ENCODE assay signal across 8 mouse cellular contexts in genomic region chr6:72454833-72455373, GRCm38 (mm10). TPM values are rescaled to one million over a fixed set of nuclear protein-coding genes. Genes with fewer than 3 reads are reported as not detected.
DNase-seq lines count a peak whose midpoint lies in the region; ATAC-seq and TF ChIP-seq lines count a peak whose summit lies in the region.

No protein-coding gene starts in this region.

- TF ChIP-seq POLR2A in cerebellum, adult 2 months (IDR thresholded peaks at IDR 0.05; ENCODE audit: borderline replicate concordance, insufficient read depth, low read length): no peak

- H3K9ac ChIP-seq in embryonic facial prominence, embryonic 12.5 days: no peak overlapping the region
- 0 out of 2 replicates have a peak overlapping the region, but pooled peaks have one; percentile 31 for H3K9ac ChIP-seq in liver, embryonic 13.5 days
- H3K9ac ChIP-seq in midbrain, embryonic 15.5 days: no peak overlapping the region

- no peak for DNase-seq in embryonic facial prominence, embryonic 10.5 days (ENCODE audit: low spot score)
- no peak for DNase-seq in liver, embryonic 13.5 days
- no peak for DNase-seq in liver
- DNase-seq in gastrocnemius, postnatal 25 days: peak; percentile 40
- DNase-seq in cerebellum, adult 2 months: no peak
- no peak for DNase-seq in ovary, postnatal 36 days (ENCODE audit: low spot score)

- no peaks in the 10 kb centered on the region for H3K27me3 ChIP-seq in embryonic facial prominence, embryonic 12.5 days
- no peaks in the 10 kb centered on the region for H3K27me3 ChIP-seq in embryonic facial prominence, embryonic 10.5 days (replicated peaks; ENCODE audit: low read depth, poor library complexity, severe bottlenecking)
- H3K27me3 ChIP-seq in liver, embryonic 13.5 days: no peaks in the 10 kb centered on the region
- no peaks in the 10 kb centered on the region for H3K27me3 ChIP-seq in midbrain, embryonic 15.5 days (replicated peaks)
- H3K27me3 ChIP-seq in cerebellum, adult 2 months (ENCODE audit: control insufficient read depth, insufficient read depth, low read length): no peaks in the 10 kb centered on the region

- H3K4me2 ChIP-seq in embryonic facial prominence, embryonic 12.5 days (replicated peaks): no peak overlapping the region
- H3K4me2 ChIP-seq in liver, embryonic 13.5 days: 0 out of 2 replicates have a peak overlapping the region, but pooled peaks have one; percentile 9
- no peak overlapping the region for H3K4me2 ChIP-seq in midbrain, embryonic 15.5 days

- TF ChIP-seq CTCF in cerebellum, adult 2 months (IDR thresholded peaks at IDR 0.05; ENCODE audit: borderline replicate concordance, insufficient read depth, low read depth, low read length): no peak

- 0 out of 2 replicates have a peak, but pooled peaks have one; percentile 56 for ATAC-seq in embryonic facial prominence, embryonic 12.5 days (ENCODE audit: insufficient number of reproducible peaks, insufficient read depth, low FRiP score, low TSS enrichment)
- 0 out of 2 replicates have a peak, but pooled peaks have one; percentile 22 for ATAC-seq in liver, embryonic 13.5 days (ENCODE audit: low read depth)
- peak; percentile 62 for ATAC-seq in midbrain, embryonic 15.5 days (replicated peaks)

- H3K4me1 ChIP-seq in embryonic facial prominence, embryonic 12.5 days: peaks cover 11% of the 10 kb centered on the region
- H3K4me1 ChIP-seq in embryonic facial prominence, embryonic 10.5 days: peaks cover 17% of the 10 kb centered on the region
- peaks cover 46% of the 10 kb centered on the region for H3K4me1 ChIP-seq in liver, embryonic 13.5 days (replicated peaks)
- peaks cover 10% of the 10 kb centered on the region for H3K4me1 ChIP-seq in midbrain, embryonic 15.5 days
- no peaks in the 10 kb centered on the region for H3K4me1 ChIP-seq in cerebellum, adult 2 months (ENCODE audit: control insufficient read depth, insufficient read depth, low read length)

- no peak overlapping the region for H3K4me3 ChIP-seq in embryonic facial prominence, embryonic 12.5 days
- no peak overlapping the region for H3K4me3 ChIP-seq in embryonic facial prominence, embryonic 10.5 days
- no peak overlapping the region for H3K4me3 ChIP-seq in liver, embryonic 13.5 days (replicated peaks)
- H3K4me3 ChIP-seq in midbrain, embryonic 15.5 days: no peak overlapping the region
- H3K4me3 ChIP-seq in cerebellum, adult 2 months (replicated peaks; ENCODE audit: insufficient read depth, low read depth, low read length): no peak overlapping the region

- peak overlapping the region; percentile 43; the same call in 1 of the 2 replicates for H3K27ac ChIP-seq in embryonic facial prominence, embryonic 12.5 days
- no peak overlapping the region for H3K27ac ChIP-seq in embryonic facial prominence, embryonic 10.5 days (replicated peaks)
- peak overlapping the region; percentile 56 for H3K27ac ChIP-seq in liver, embryonic 13.5 days
- H3K27ac ChIP-seq in midbrain, embryonic 15.5 days: peak overlapping the region; percentile 53
- no peak overlapping the region for H3K27ac ChIP-seq in cerebellum, adult 2 months (ENCODE audit: insufficient read depth, low read length)

- H3K36me3 ChIP-seq in embryonic facial prominence, embryonic 12.5 days: no peaks in the 10 kb centered on the region
- no peaks in the 10 kb centered on the region for H3K36me3 ChIP-seq in embryonic facial prominence, embryonic 10.5 days (replicated peaks)
- H3K36me3 ChIP-seq in liver, embryonic 13.5 days: no peaks in the 10 kb centered on the region
- no peaks in the 10 kb centered on the region for H3K36me3 ChIP-seq in midbrain, embryonic 15.5 days (replicated peaks)

- H3K9me3 ChIP-seq in embryonic facial prominence, embryonic 12.5 days: no peaks in the 10 kb centered on the region
- no peaks in the 10 kb centered on the region for H3K9me3 ChIP-seq in embryonic facial prominence, embryonic 10.5 days
- no peaks in the 10 kb centered on the region for H3K9me3 ChIP-seq in liver, embryonic 13.5 days (replicated peaks)
- H3K9me3 ChIP-seq in midbrain, embryonic 15.5 days: no peaks in the 10 kb centered on the region

- 51% methylated on average over 7 of the region's 7 CpGs for WGBS in embryonic facial prominence, embryonic 12.5 days
- 68% methylated on average over 7 of the region's 7 CpGs for WGBS in embryonic facial prominence, embryonic 10.5 days
- 67% methylated on average over 7 of the region's 7 CpGs for WGBS in liver, embryonic 13.5 days (ENCODE audit: insufficient replicate concordance)
- 37% methylated on average over 7 of the region's 7 CpGs for WGBS in midbrain, embryonic 15.5 days
- 26% methylated on average over 7 of the region's 7 CpGs for WGBS in cerebellum, adult 2 months

RNA-seq across cellular contexts. Expression of gene Mat2a, which starts 15.5 kb away (rescaled TPM):
- polyA plus RNA-seq in embryonic facial prominence, embryonic 12.5 days (2016; fragmentation: Nextera tagmentation; extraction: Ambion mirVana): 387 and 404 TPM in 2 replicates
- polyA plus RNA-seq in embryonic facial prominence, embryonic 10.5 days (2016; fragmentation: Nextera tagmentation; extraction: Ambion mirVana): 473 and 481 TPM in 2 replicates
- polyA plus RNA-seq in liver, embryonic 13.5 days (2015; fragmentation: Nextera tagmentation; extraction: Ambion mirVana): 235 and 254 TPM in 2 replicates
- 100 to 1,000 TPM; 113 to 118 TPM for total RNA-seq in gastrocnemius, postnatal 25 days (2021)
- 354 and 380 TPM in 2 replicates for polyA plus RNA-seq in midbrain, embryonic 15.5 days (2015; fragmentation: Nextera tagmentation; extraction: Ambion mirVana)
- polyA plus RNA-seq in cerebellum, adult 2 months (2012; rRNA removed): 187 and 200 TPM in 2 replicates

RNA-seq across cellular contexts. Expression of gene Ggcx, which starts 40.8 kb away (rescaled TPM):
- polyA plus RNA-seq in embryonic facial prominence, embryonic 12.5 days (2016; fragmentation: Nextera tagmentation; extraction: Ambion mirVana): 34.4 and 38.5 TPM in 2 replicates
- polyA plus RNA-seq in embryonic facial prominence, embryonic 10.5 days (2016; fragmentation: Nextera tagmentation; extraction: Ambion mirVana): 20.4 and 21.1 TPM in 2 replicates
- polyA plus RNA-seq in liver, embryonic 13.5 days (2015; fragmentation: Nextera tagmentation; extraction: Ambion mirVana): 15.8 and 21.9 TPM in 2 replicates
- total RNA-seq in gastrocnemius, postnatal 25 days (2021): 10 to 100 TPM; 12.3 to 16.4 TPM
- 16.9 and 19.0 TPM in 2 replicates for polyA plus RNA-seq in midbrain, embryonic 15.5 days (2015; fragmentation: Nextera tagmentation; extraction: Ambion mirVana)
- 22.9 and 23.5 TPM in 2 replicates for polyA plus RNA-seq in cerebellum, adult 2 months (2012; rRNA removed)

Comparison
In these comparisons a context has a peak if more than half of its experiments do, and no peak if none do; other contexts are left out.
1. H3K27ac ChIP-seq: peak in embryonic facial prominence, embryonic 12.5 days (single experiment), liver, embryonic 13.5 days (single experiment) and midbrain, embryonic 15.5 days (single experiment); none in embryonic facial prominence, embryonic 10.5 days (single experiment) and cerebellum, adult 2 months (single experiment).
2. Peak in every context shown above with its lines, with median percentiles within 50 percentile points of each other: ATAC-seq.